In the genomic region with DNA sequence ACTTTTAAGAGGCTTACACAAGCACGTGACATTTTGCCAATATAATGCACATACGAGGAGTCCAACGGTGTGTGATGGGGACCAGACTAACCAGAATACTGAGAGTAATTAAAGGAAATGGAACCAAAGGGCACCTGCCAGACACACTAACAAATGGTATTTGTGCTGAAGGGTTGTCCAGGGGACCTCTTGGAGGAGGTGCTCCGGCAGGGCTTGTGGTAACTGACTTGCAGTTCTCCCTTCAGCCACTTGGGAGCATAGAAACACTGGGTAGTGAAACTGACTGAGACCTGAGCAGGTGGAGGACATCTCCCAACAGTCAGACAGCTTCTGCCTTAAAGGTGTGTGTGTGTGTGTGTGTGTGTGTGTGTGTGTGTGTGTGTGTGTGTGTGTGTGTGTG, we compare ENCODE assay signal across 7 mouse cellular contexts.
DNase-seq lines count a peak whose midpoint lies in the region; ATAC-seq and TF ChIP-seq lines count a peak whose summit lies in the region.

No protein-coding gene starts in this region.

- DNase-seq in WW6 (ENCODE audit: low read depth, low spot score) = peak; percentile 53
- peak; percentile 83 to 87 for DNase-seq in cerebellum, postnatal 10 days
- DNase-seq in gastrocnemius, adult 2 months = peak; percentile 78
- peak; percentile 57 for DNase-seq in induced T-regulatory cell, adult 2 months (ENCODE audit: low read depth)
- peak; percentile 66 to 69 for DNase-seq in left cerebral cortex, adult 2 months (ENCODE audit: extremely low spot score in 1 of 2, low spot score in 2 of 2)
- peak; percentile 55 for DNase-seq in right cerebral cortex, postnatal 25 days

- H3K4me3 ChIP-seq in gastrocnemius, adult 2 months = peak overlapping the region; percentile 60
- H3K4me3 ChIP-seq in left cerebral cortex, adult 2 months = peak overlapping the region; percentile 12; the same call in 1 of the 2 replicates

- ATAC-seq in megakaryocyte-erythroid progenitor cell, adult 5-6 weeks (replicated peaks; ENCODE audit: low FRiP score, low TSS enrichment, poor library complexity, severe bottlenecking) = peak; percentile 96

- peak; percentile 78 for TF ChIP-seq CTCF in gastrocnemius, adult 2 months (IDR thresholded peaks at IDR 0.05)
- peak; percentile 72 for TF ChIP-seq CTCF in left cerebral cortex, adult 2 months (IDR thresholded peaks at IDR 0.05)

- intact Hi-C loops in gastrocnemius, adult 2 months (cut with DNase I) = loop anchor here (5.0 kb wide), 3 partner anchors 54 to 101 kb away; no protein-coding TSS in a partner anchor
- intact Hi-C loops in left cerebral cortex, adult 2 months (cut with DNase I) = loop anchor here (1.0 to 5.0 kb wide), 3 partner anchors 41 to 103 kb away; no protein-coding TSS in a partner anchor

- peak overlapping the region; percentile 66 for H3K27ac ChIP-seq in gastrocnemius, adult 2 months
- no peak overlapping the region; the same call in 1 of the 2 replicates for H3K27ac ChIP-seq in left cerebral cortex, adult 2 months
